Mouse (Mus musculus): ENCODE measurements around the gene Rgl2. TPM values are rescaled to one million over a fixed set of nuclear protein-coding genes. Genes with fewer than 3 reads are reported as not detected.

The Rgl2 gene
- polyA plus RNA-seq, 1 experiment, result 16.4 TPM

GRCm38 (mm10) chr17:33956336-33956735, 27.0 kb downstream of the Rgl2 start:
- Histone ChIP-seq H3K4me1 (ENCODE audit: control insufficient read depth, insufficient read depth, insufficient read length, low read length) (no peaks in the 10 kb centered on the region), H3K27ac (replicated peaks; ENCODE audit: low read depth, low read length) (peak overlapping the region; percentile 99), H3K4me3 (ENCODE audit: insufficient read depth, low read depth, low read length) (peak overlapping the region; percentile 87)

GRCm38 (mm10) chr17:33957493-33957892, 28.1 kb downstream of the Rgl2 start:
- Histone ChIP-seq H3K4me3 (ENCODE audit: insufficient read depth, low read depth, low read length) (no peak overlapping the region), H3K27ac (replicated peaks; ENCODE audit: low read depth, low read length) (no peak overlapping the region), H3K4me1 (ENCODE audit: control insufficient read depth, insufficient read depth, insufficient read length, low read length) (no peaks in the 10 kb centered on the region)

DNA sequence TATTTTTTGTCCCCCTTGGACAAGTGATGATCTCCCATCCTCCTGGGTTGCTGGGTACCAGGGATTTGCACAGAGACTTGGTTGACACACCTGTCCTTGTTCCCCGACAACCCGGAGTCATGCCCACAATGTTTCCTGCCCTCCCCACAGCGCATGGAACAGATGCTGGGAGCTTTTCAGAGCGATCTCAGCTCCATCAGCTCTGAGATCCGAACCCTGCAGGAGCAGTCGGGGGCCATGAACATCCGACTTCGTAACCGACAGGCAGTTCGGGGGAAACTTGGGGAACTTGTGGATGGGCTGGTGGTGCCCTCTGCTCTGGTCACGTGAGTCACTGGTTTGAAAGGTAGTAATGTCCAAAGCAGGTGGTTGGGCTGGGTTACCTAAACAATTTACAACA, 29.1 kb downstream of the Rgl2 start:
- H3K27ac ChIP-seq (replicated peaks; ENCODE audit: low read depth, low read length), result no peak overlapping the region
- H3K4me1 ChIP-seq (ENCODE audit: control insufficient read depth, insufficient read depth, insufficient read length, low read length), result no peaks in the 10 kb centered on the region
- H3K4me3 ChIP-seq (ENCODE audit: insufficient read depth, low read depth, low read length), result no peak overlapping the region

DNA sequence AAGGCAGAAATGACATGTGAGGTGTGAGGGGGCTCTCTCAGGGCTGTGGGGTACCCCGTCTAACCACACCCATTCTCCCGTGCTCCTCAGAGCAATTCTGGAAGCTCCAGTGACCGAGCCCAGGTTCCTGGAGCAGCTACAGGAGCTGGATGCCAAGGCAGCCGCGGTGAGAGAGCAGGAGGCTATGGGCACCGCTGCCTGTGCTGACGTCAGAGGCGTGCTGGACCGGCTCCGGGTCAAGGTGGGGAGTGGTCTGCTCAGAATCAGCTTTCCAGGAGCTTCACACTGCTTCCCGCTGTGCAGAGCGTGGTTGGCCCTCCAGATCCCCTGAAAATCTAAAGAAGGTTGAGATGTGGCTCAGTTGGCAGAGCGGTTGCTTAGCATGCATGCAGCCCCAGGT, 29.8 kb downstream of the Rgl2 start:
- Histone ChIP-seq H3K4me1 (ENCODE audit: control insufficient read depth, insufficient read depth, insufficient read length, low read length) (no peaks in the 10 kb centered on the region), H3K4me3 (ENCODE audit: insufficient read depth, low read depth, low read length) (no peak overlapping the region), H3K27ac (replicated peaks; ENCODE audit: low read depth, low read length) (no peak overlapping the region)

DNA sequence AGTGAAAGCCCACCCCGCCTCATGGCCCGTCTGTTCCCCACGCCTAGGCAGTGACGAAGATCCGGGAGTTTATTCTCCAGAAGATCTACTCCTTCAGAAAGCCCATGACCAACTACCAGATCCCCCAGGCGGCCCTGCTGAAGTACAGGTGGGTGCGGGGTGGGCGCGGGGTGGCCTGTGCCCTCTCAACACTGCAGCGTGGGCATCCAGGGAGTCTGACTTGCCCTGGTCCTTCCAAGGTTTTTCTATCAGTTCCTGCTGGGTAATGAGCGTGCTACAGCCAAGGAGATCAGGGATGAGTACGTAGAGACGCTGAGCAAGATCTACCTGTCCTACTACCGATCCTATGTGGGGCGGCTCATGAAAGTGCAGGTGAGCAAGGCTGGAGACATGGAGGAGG, 30.6 kb downstream of the Rgl2 start:
- no peak overlapping the region for H3K4me3 ChIP-seq (ENCODE audit: insufficient read depth, low read depth, low read length)
- no peak overlapping the region for H3K27ac ChIP-seq (replicated peaks; ENCODE audit: low read depth, low read length)
- H3K4me1 ChIP-seq (ENCODE audit: control insufficient read depth, insufficient read depth, insufficient read length, low read length), result no peaks in the 10 kb centered on the region

GRCm38 (mm10) chr17:33962876-33963275, 33.5 kb downstream of the Rgl2 start:
- no peak overlapping the region for H3K4me3 ChIP-seq (ENCODE audit: insufficient read depth, low read depth, low read length)
- no peak overlapping the region for H3K27ac ChIP-seq (replicated peaks; ENCODE audit: low read depth, low read length)
- no peaks in the 10 kb centered on the region for H3K4me1 ChIP-seq (ENCODE audit: control insufficient read depth, insufficient read depth, insufficient read length, low read length)

DNA sequence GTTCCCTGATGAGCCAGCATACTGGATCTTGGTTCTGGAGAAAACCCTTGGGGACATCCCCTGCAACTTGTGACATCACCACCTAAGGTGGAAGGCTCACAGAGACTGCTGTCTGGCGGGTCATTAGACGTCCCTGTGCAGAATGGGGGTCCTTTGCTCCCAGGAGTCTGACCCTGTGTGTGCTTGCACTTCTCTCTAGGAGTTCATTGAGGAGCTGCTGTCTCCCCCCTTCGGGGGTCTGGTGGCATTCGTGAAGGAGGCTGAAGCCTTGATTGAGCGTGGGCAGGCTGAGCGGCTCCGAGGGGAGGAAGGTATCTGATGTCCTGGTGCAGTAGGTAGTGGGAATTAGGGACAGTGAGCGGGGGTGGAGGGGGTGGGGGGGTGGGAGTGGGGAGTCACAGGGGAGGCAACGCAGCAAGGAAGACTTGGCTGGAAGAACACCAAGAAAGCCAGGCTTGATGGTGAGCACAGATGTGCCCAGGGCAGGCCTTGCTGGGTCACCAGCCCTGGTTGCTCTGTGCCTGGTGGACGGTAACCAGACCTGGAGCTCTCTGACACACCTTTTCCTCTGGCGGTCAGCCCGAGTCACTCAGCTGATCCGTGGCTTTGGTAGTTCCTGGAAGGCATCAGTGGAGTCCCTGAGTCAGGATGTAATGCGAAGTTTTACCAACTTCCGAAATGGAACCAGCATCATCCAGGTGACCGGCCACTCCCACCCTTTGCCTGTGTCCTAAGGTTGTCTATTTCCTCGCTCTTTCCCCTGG, 35.9 kb downstream of the Rgl2 start:
- Histone ChIP-seq H3K4me1 (ENCODE audit: control insufficient read depth, insufficient read depth, insufficient read length, low read length) (no peaks in the 10 kb centered on the region), H3K4me3 (ENCODE audit: insufficient read depth, low read depth, low read length) (no peak overlapping the region), H3K27ac (replicated peaks; ENCODE audit: low read depth, low read length) (no peak overlapping the region)

- H3K4me1 ChIP-seq (ENCODE audit: control insufficient read depth, insufficient read depth, insufficient read length, low read length), result no peaks in the 10 kb centered on the region
- no peak overlapping the region for H3K27ac ChIP-seq (replicated peaks; ENCODE audit: low read depth, low read length)
- H3K4me3 ChIP-seq (ENCODE audit: insufficient read depth, low read depth, low read length), result no peak overlapping the region
Measured at GRCm38 (mm10) chr17:33965846-33966550, 36.7 kb downstream of the Rgl2 start.

GRCm38 (mm10) chr17:33968489-33968888, 39.1 kb downstream of the Rgl2 start:
- no peaks in the 10 kb centered on the region for H3K4me1 ChIP-seq (ENCODE audit: control insufficient read depth, insufficient read depth, insufficient read length, low read length)
- no peak overlapping the region for H3K4me3 ChIP-seq (ENCODE audit: insufficient read depth, low read depth, low read length)
- no peak overlapping the region for H3K27ac ChIP-seq (replicated peaks; ENCODE audit: low read depth, low read length)

DNA sequence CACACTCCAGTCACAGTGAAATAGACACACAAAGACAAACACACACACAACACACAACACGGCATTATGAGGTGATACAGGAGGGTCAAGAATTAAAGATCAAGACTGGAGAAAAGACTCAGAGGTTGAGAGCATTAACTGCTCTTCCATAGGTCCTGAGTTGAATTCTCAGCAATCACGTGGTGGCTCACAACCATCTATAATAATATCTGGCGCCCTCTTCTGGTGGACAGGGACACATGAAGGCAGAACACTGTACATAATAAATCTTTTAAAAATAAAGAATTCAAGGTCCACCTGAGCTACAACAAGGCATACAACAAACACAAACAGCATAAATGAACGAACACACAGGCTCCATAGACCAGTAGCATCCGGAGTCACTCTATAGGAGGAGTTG, 39.6 kb downstream of the Rgl2 start:
- Histone ChIP-seq H3K4me1 (ENCODE audit: control insufficient read depth, insufficient read depth, insufficient read length, low read length) (no peaks in the 10 kb centered on the region), H3K27ac (replicated peaks; ENCODE audit: low read depth, low read length) (no peak overlapping the region), H3K4me3 (ENCODE audit: insufficient read depth, low read depth, low read length) (no peak overlapping the region)

DNA sequence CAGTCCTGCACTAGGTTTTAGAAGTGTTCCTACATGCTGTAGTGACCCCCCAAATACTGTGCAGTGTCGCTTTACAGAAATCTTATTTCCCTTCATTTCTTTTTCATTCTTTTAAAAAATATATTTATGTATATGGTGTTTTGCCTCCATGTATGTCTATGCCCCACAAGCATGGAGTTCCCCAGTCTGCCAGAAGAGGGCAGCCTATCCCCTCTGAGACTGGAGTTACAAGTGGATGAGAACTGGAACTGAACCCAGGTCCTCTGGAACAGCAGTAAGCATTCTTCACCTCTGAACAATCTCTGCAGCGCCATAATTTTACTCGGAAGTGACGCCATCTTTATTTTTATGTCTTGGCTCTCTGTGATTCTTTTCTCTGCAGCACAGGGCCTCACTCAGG, 40.1 kb downstream of the Rgl2 start:
- no peaks in the 10 kb centered on the region for H3K4me1 ChIP-seq (ENCODE audit: control insufficient read depth, insufficient read depth, insufficient read length, low read length)
- H3K4me3 ChIP-seq (ENCODE audit: insufficient read depth, low read depth, low read length), result no peak overlapping the region
- no peak overlapping the region for H3K27ac ChIP-seq (replicated peaks; ENCODE audit: low read depth, low read length)

DNA sequence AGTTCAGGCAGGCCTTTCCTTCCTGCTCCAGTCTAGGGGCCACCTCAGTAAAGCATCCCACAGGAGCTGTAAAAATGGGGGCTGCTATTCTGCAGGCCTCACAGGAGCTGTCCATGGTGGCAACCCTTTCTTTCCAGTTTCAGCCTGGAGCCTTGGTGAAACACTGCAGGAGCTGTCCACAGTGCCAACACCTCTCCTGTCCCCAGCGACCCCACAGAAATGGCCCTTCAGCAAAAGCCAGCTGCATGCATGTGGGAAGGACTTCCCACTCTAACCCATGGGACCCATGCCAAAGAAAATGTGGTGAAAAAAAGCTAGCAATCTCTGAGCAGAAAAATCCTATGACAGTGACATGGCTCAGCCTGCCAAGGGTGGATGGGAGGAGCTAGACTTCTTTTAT, 43.3 kb downstream of the Rgl2 start:
- no peak overlapping the region for H3K27ac ChIP-seq (replicated peaks; ENCODE audit: low read depth, low read length)
- H3K4me3 ChIP-seq (ENCODE audit: insufficient read depth, low read depth, low read length), result no peak overlapping the region
- peaks cover 2% of the 10 kb centered on the region; the same call in 1 of the 2 replicates for H3K4me1 ChIP-seq (ENCODE audit: control insufficient read depth, insufficient read depth, insufficient read length, low read length)

GRCm38 (mm10) chr17:33973572-33973971, 44.2 kb downstream of the Rgl2 start:
- Histone ChIP-seq H3K4me1 (ENCODE audit: control insufficient read depth, insufficient read depth, insufficient read length, low read length) (peaks cover 3% of the 10 kb centered on the region; the same call in 1 of the 2 replicates), H3K4me3 (ENCODE audit: insufficient read depth, low read depth, low read length) (no peak overlapping the region), H3K27ac (replicated peaks; ENCODE audit: low read depth, low read length) (no peak overlapping the region)

GRCm38 (mm10) chr17:33977861-33978557, 48.7 kb downstream of the Rgl2 start:
- peaks cover 22% of the 10 kb centered on the region for H3K4me1 ChIP-seq (ENCODE audit: control insufficient read depth, insufficient read depth, insufficient read length, low read length)
- peak overlapping the region; percentile 69 for H3K27ac ChIP-seq (replicated peaks; ENCODE audit: low read depth, low read length)
- H3K4me3 ChIP-seq (ENCODE audit: insufficient read depth, low read depth, low read length), result peak overlapping the region; percentile 76

GRCm38 (mm10) chr17:33978631-33979031, 49.3 kb downstream of the Rgl2 start:
- Histone ChIP-seq H3K27ac (replicated peaks; ENCODE audit: low read depth, low read length) (peak overlapping the region; percentile 82), H3K4me1 (ENCODE audit: control insufficient read depth, insufficient read depth, insufficient read length, low read length) (peaks cover 22% of the 10 kb centered on the region), H3K4me3 (ENCODE audit: insufficient read depth, low read depth, low read length) (peak overlapping the region; percentile 76)

Measured in brown adipose tissue, adult 24 weeks (tissue).